Mouse (Mus musculus) heart, postnatal 0 days (tissue): ENCODE results near the gene Spg20. TPM values are rescaled to one million over a fixed set of nuclear protein-coding genes. Genes with fewer than 3 reads are reported as not detected.

ENCODE experiments used
- ATAC-seq: fragments of 200-750 bp; cut with Nextera tagmentation; 2 replicates; pipeline ENCODE4 v1.8.0; 2017; ENCODE audit warnings: low read depth, moderate number of reproducible peaks, moderate library complexity; ENCODE audit not compliant: insufficient read depth
- DNase-seq: peaks from one replicate; pipeline ENCODE4 v3.0.0-alpha.2; 2016; ENCODE audit warnings: low spot score
- H3K27ac ChIP-seq: fragments of 300-500 bp; sonication (generic); 2 replicates; pipeline ENCODE4 v1.5.1; 2014; ENCODE audit warnings: low read depth, mild to moderate bottlenecking
- H3K27me3 ChIP-seq: fragments of 300-500 bp; sonication (generic); 2 replicates; pipeline ENCODE4 v1.6.1; 2014; ENCODE audit warnings: low read length, mixed read lengths; ENCODE audit not compliant: control insufficient read depth, insufficient read depth
- H3K36me3 ChIP-seq: fragments of 300-500 bp; sonication (generic); replicated peaks from 2 replicates; pipeline ENCODE4 v1.6.1; 2014; ENCODE audit warnings: low read length, mixed read lengths; ENCODE audit not compliant: control insufficient read depth, insufficient read depth
- H3K4me1 ChIP-seq: fragments of 300-500 bp; sonication (generic); 2 replicates; pipeline ENCODE4 v1.6.1; 2014; ENCODE audit warnings: antibody characterized with exemption; ENCODE audit not compliant: control insufficient read depth, insufficient read depth
- H3K4me2 ChIP-seq: fragments of 300-500 bp; sonication (generic); 2 replicates; pipeline ENCODE4 v1.6.1; 2014; ENCODE audit warnings: low read depth, mild to moderate bottlenecking, low read length, moderate library complexity
- H3K4me3 ChIP-seq: fragments of 300-500 bp; sonication (generic); 2 replicates; pipeline ENCODE4 v1.5.1; 2014; ENCODE audit warnings: low read depth, low read length
- H3K9ac ChIP-seq: fragments of 300-500 bp; sonication (generic); replicated peaks from 2 replicates; pipeline ENCODE4 v1.6.1; 2014; ENCODE audit warnings: low read depth, low read length, mixed read lengths
- H3K9me3 ChIP-seq: fragments of 300-500 bp; sonication (generic); replicated peaks from 2 replicates; pipeline ENCODE4 v1.6.1; 2016; ENCODE audit warnings: low read length; ENCODE audit not compliant: control insufficient read depth
- CTCF ChIP-seq: IDR thresholded peaks from 2 replicates; pipeline ENCODE4 v1.5.1; 2016; ENCODE audit warnings: antibody characterized with exemption, control low read depth, low read depth
- EP300 ChIP-seq: IDR thresholded peaks from 2 replicates; pipeline ENCODE4 v1.6.1; 2016; ENCODE audit warnings: antibody characterized with exemption, low read depth
- WGBS: fragments of 180-500 bp; shearing (Covaris S2); extraction: QIAGEN DNeasy Blood & Tissue Kit; methylation state at CpG from one replicate; pipeline ENCODE4 v1.1.7; 2014; 5-methylcytosine and 5-hydroxymethylcytosine counted together
- polyA plus RNA-seq: library from polyadenylated mRNA; unstranded; fragments of >200 nt; fragmentation: Nextera tagmentation; extraction: Ambion mirVana; gene quantifications from 2 replicates; pipeline ENCODE4 v1.2.1, GENCODE M21; 2015
- total RNA-seq: library from RNA; depleted of rRNA; stranded (reverse); fragments of >200 nt; gene quantifications from 2 replicates; pipeline ENCODE4 v1.2.3, GENCODE M21; 2014; ENCODE audit warnings: low replicate concordance

Spg20 gene
- total and polyA plus RNA-seq, 2 experiments from 2014 or later: 20.6 to 20.7 TPM

GRCm38 (mm10) chr3:55067791-55068434 lies 44.0 kb upstream of the Spg20 start:
- TF ChIP-seq EP300 (no peak), CTCF (no peak)
- WGBS: 23% methylated on average over 7 of the region's 7 CpGs
- Histone ChIP-seq H3K9ac (no peak overlapping the region), H3K9me3 (no peaks in the 10 kb centered on the region), H3K27me3 (0 out of 2 replicates have a peak, but pooled peaks cover 10% of the 10 kb centered on the region), H3K4me1 (no peaks in the 10 kb centered on the region), H3K27ac (no peak overlapping the region), H3K4me2 (no peak overlapping the region), H3K36me3 (no peaks in the 10 kb centered on the region), H3K4me3 (no peak overlapping the region)
- no peak for DNase-seq
- no peak for ATAC-seq

GRCm38 (mm10) chr3:55074576-55075293 lies 37.2 kb upstream of the Spg20 start:
- DNase-seq: no peak
- 80% methylated on average over 6 of the region's 6 CpGs for WGBS
- H3K27me3 ChIP-seq: no peaks in the 10 kb centered on the region
- no peaks in the 10 kb centered on the region for H3K36me3 ChIP-seq
- H3K4me2 ChIP-seq: no peak overlapping the region
- TF ChIP-seq CTCF (no peak), EP300 (no peak)
- H3K9ac ChIP-seq: no peak overlapping the region
- H3K27ac ChIP-seq: no peak overlapping the region
- no peak overlapping the region for H3K4me3 ChIP-seq
- no peaks in the 10 kb centered on the region for H3K9me3 ChIP-seq
- no peak for ATAC-seq
- H3K4me1 ChIP-seq: no peaks in the 10 kb centered on the region

DNA sequence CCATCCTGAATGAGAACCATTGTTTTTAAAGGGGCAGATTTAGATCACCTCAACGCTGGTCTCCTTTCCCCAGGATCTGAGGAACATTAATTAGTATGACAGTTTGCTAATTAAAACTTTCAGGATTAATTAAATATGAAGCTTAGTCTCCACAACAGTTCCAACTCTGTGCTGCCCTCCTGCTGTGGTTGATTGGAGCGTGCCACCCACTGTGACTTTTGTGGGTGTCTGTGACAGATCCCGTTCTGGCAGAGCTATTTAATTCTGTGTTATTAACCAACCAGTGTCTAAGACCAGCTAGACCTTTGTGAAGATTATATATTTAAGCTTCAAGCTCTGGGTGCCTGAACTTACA lies 36.6 kb upstream of the Spg20 start:
- Histone ChIP-seq H3K4me3 (no peak overlapping the region), H3K27me3 (no peaks in the 10 kb centered on the region), H3K9me3 (no peaks in the 10 kb centered on the region), H3K36me3 (no peaks in the 10 kb centered on the region), H3K4me2 (no peak overlapping the region), H3K27ac (no peak overlapping the region), H3K4me1 (no peaks in the 10 kb centered on the region), H3K9ac (no peak overlapping the region)
- ATAC-seq: no peak
- no peak for DNase-seq
- TF ChIP-seq EP300: no peak
- TF ChIP-seq CTCF: no peak
- WGBS: 65% methylated on average over 3 of the region's 3 CpGs

- WGBS: 56% methylated on average over 6 of the region's 6 CpGs
- no peaks in the 10 kb centered on the region for H3K36me3 ChIP-seq
- no peak for TF ChIP-seq EP300
- no peak for TF ChIP-seq CTCF
- ATAC-seq (no peak), DNase-seq (no peak)
- H3K4me2 ChIP-seq: no peak overlapping the region
- H3K4me1 ChIP-seq: no peaks in the 10 kb centered on the region
- H3K9me3 ChIP-seq: no peaks in the 10 kb centered on the region
- H3K4me3 ChIP-seq: no peak overlapping the region
- no peak overlapping the region for H3K27ac ChIP-seq
- no peak overlapping the region for H3K9ac ChIP-seq
- no peaks in the 10 kb centered on the region for H3K27me3 ChIP-seq
Observed at GRCm38 (mm10) chr3:55078233-55078632, 33.7 kb upstream of the Spg20 start.

DNA sequence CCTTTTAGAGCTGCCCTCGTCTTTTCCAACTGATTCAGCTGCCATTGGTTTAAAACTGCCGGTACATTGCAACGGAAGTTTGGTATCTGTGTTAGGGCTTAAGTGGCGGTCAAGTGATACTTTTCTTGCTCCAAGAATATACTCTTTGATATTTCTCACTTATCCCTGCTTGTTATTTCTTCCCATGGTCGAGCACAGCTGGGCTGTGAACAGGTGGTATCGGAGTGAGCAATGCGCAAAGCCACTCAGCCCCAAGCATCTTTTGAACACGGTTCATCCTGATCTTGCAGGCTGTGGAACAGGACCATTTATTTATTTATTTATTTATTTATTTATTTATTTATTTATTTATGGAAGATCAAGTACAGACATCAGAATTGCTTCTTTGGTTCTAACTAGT lies 32.3 kb upstream of the Spg20 start:
- Histone ChIP-seq H3K27ac (no peak overlapping the region), H3K4me1 (no peaks in the 10 kb centered on the region), H3K9me3 (no peaks in the 10 kb centered on the region), H3K4me3 (no peak overlapping the region), H3K36me3 (no peaks in the 10 kb centered on the region), H3K27me3 (no peaks in the 10 kb centered on the region), H3K9ac (no peak overlapping the region), H3K4me2 (no peak overlapping the region)
- 54% methylated on average over 8 of the region's 8 CpGs for WGBS
- TF ChIP-seq CTCF (no peak), EP300 (no peak)
- DNase-seq (no peak), ATAC-seq (no peak)
